Mouse (Mus musculus): Measurements from ENCODE around the gene Alpk1. TPM values are rescaled to one million over a fixed set of nuclear protein-coding genes. Genes with fewer than 3 reads are reported as not detected.

Gene Alpk1
- total RNA-seq, 1 experiment: 0.80 TPM

DNA sequence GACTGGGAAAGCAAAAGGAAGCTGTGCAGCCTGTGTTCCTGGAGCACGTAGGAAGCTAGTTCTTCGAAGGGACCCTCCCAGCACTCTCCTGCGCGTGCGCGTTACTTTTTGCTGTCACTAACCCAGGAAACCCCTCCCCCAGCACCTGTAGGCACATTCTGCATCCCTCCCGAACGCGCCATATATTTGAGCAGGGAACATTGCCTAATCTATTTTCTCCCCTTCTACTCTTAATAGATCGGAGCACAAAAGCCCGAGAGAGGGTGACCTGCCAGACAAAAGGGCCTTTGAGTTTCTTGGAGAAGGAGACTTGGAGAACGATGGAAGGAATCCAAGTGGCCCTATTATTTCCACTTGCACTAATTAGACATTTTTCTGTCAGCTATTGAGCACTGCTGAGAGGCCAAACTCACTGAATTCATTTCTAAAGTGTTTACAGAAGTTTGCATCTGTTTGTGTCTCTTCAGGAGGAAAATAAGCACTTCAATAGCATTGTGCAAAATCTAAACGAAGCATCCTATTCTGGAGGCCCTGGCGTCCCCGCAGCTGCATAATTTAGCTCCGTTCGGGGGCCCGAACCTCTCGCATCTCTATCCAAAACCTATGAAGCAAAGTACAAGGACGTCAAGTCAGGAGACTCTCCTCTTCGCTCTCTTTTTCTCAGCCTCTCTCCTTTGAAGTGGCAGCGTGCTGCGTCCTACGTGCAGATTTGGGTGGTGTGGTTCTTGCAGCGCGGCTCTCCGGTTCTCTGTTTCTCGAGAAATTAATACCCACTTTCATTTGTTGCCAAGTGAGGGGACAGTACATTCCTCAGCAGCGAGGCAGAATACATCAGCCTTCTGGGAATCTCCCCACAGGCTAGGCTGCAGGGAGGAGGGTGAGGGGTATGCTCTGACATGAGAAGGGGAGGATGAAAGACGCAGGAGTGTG, 74.5 kb downstream of the Alpk1 start:
- no peaks in the 10 kb centered on the region for H3K36me3 ChIP-seq (ENCODE audit: control insufficient read depth, insufficient read depth, low read length, poor library complexity, severe bottlenecking)
- TF ChIP-seq ZC3H11A (IDR thresholded peaks at IDR 0.05; ENCODE audit: borderline replicate concordance, low read depth, low read length) (no peak), HCFC1 (IDR thresholded peaks at IDR 0.05; ENCODE audit: borderline replicate concordance, insufficient read depth, low read length) (no peak), ZNF384 (IDR thresholded peaks at IDR 0.05; ENCODE audit: low read depth, low read length) (no peak)
- in situ Hi-C loops (cut with MboI; ENCODE audit: low sequenced_read_pairs in 2 of 2, unreplicated experiment in 2 of 2): no loop called here
- no peak for DNase-seq (ENCODE audit: low read depth, low spot score)
- H3K9ac ChIP-seq (ENCODE audit: insufficient read depth, low read depth, low read length, poor library complexity, severe bottlenecking): no peak overlapping the region
- H3K4me3 ChIP-seq (ENCODE audit: insufficient read depth in 1 of 2, low read depth in 1 of 2, low read length in 2 of 2, poor library complexity in 1 of 2, severe bottlenecking in 1 of 2): no peak overlapping the region
- no peak overlapping the region for H3K27ac ChIP-seq (ENCODE audit: insufficient read depth, low read depth, low read length, poor library complexity, severe bottlenecking)
- H3K9me3 ChIP-seq (ENCODE audit: control insufficient read depth, insufficient read depth, low read depth, low read length): no peaks in the 10 kb centered on the region
- H3K4me1 ChIP-seq (ENCODE audit: control insufficient read depth in 2 of 2, insufficient read depth in 2 of 2, low read length in 2 of 2, poor library complexity in 1 of 2): no peaks in the 10 kb centered on the region

DNA sequence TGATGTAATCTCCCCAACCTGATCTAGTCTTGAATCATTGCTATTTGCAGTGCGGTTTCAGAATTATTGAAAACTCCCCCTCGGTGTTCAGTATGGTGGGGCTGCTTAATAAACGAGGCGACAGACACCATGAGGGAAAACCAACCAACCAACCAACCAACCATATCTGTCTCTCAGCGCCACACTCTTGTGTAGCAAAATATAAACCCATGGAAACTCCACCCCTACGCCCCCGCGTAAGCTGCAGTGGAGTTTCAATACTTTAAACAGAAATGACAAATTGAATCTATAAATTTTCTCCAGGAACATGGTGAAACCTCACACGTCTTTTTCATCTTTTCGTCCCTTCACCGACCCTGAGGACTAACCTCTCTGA, 75.2 kb downstream of the Alpk1 start:
- Histone ChIP-seq H3K36me3 (ENCODE audit: control insufficient read depth, insufficient read depth, low read length, poor library complexity, severe bottlenecking) (no peaks in the 10 kb centered on the region), H3K27ac (ENCODE audit: insufficient read depth, low read depth, low read length, poor library complexity, severe bottlenecking) (no peak overlapping the region), H3K9me3 (ENCODE audit: control insufficient read depth, insufficient read depth, low read depth, low read length) (no peaks in the 10 kb centered on the region), H3K4me1 (ENCODE audit: control insufficient read depth in 2 of 2, insufficient read depth in 2 of 2, low read length in 2 of 2, poor library complexity in 1 of 2) (no peaks in the 10 kb centered on the region), H3K4me3 (ENCODE audit: insufficient read depth in 1 of 2, low read depth in 1 of 2, low read length in 2 of 2, poor library complexity in 1 of 2, severe bottlenecking in 1 of 2) (no peak overlapping the region), H3K9ac (ENCODE audit: insufficient read depth, low read depth, low read length, poor library complexity, severe bottlenecking) (no peak overlapping the region)
- no peak for DNase-seq (ENCODE audit: low read depth, low spot score)
- in situ Hi-C loops (cut with MboI; ENCODE audit: low sequenced_read_pairs in 2 of 2, unreplicated experiment in 2 of 2): no loop called here
- no peak for TF ChIP-seq CHD2 (IDR thresholded peaks at IDR 0.05; ENCODE audit: low read depth, low read length)
- TF ChIP-seq MAFK (IDR thresholded peaks at IDR 0.05; ENCODE audit: insufficient read depth, low read depth, low read length): no peak
- no peak for TF ChIP-seq HCFC1 (IDR thresholded peaks at IDR 0.05; ENCODE audit: borderline replicate concordance, insufficient read depth, low read length)
- TF ChIP-seq ZC3H11A (IDR thresholded peaks at IDR 0.05; ENCODE audit: borderline replicate concordance, low read depth, low read length): no peak
- no peak for TF ChIP-seq ZNF384 (IDR thresholded peaks at IDR 0.05; ENCODE audit: low read depth, low read length)

DNA sequence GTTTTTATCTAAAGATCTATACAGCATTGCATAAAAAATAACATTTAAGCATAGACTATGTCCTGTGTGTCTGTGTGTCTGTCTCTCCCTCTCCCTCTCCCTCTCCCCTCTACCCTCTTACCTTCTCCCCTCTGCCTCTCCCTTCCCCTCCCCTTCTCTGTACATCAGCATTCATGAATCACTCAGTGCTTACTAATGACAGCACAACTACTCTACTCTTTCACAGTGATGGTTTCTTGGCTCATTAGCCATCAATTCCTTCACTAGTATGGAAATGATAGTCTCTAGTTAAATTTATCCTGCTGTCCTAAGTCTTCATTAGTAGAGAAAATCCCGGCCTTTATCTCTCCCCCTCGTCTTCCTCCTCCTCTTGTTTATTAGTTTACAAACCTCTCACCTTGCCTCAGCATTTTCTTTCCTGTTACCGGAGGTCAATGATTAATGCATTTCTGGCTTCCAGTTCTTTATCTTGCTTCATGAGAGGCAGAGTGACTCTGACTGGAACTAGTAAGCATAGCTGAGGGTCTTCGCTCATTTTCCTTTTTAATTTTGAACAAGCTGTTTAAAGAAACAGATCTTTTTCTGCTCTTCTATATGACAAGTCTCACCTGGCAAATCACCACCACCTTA, 79.0 kb downstream of the Alpk1 start:
- TF ChIP-seq MAFK (IDR thresholded peaks at IDR 0.05; ENCODE audit: insufficient read depth, low read depth, low read length): no peak
- no peak for TF ChIP-seq CHD2 (IDR thresholded peaks at IDR 0.05; ENCODE audit: low read depth, low read length)
- no peak for TF ChIP-seq ZNF384 (IDR thresholded peaks at IDR 0.05; ENCODE audit: low read depth, low read length)
- no peak for TF ChIP-seq HCFC1 (IDR thresholded peaks at IDR 0.05; ENCODE audit: borderline replicate concordance, insufficient read depth, low read length)
- no peak for TF ChIP-seq ZC3H11A (IDR thresholded peaks at IDR 0.05; ENCODE audit: borderline replicate concordance, low read depth, low read length)
- Histone ChIP-seq H3K4me3 (ENCODE audit: insufficient read depth in 1 of 2, low read depth in 1 of 2, low read length in 2 of 2, poor library complexity in 1 of 2, severe bottlenecking in 1 of 2) (no peak overlapping the region), H3K9me3 (ENCODE audit: control insufficient read depth, insufficient read depth, low read depth, low read length) (no peaks in the 10 kb centered on the region), H3K4me1 (ENCODE audit: control insufficient read depth in 2 of 2, insufficient read depth in 2 of 2, low read length in 2 of 2, poor library complexity in 1 of 2) (no peaks in the 10 kb centered on the region), H3K36me3 (ENCODE audit: control insufficient read depth, insufficient read depth, low read length, poor library complexity, severe bottlenecking) (no peaks in the 10 kb centered on the region), H3K9ac (ENCODE audit: insufficient read depth, low read depth, low read length, poor library complexity, severe bottlenecking) (no peak overlapping the region), H3K27ac (ENCODE audit: insufficient read depth, low read depth, low read length, poor library complexity, severe bottlenecking) (no peak overlapping the region)
- in situ Hi-C loops (cut with MboI; ENCODE audit: low sequenced_read_pairs in 2 of 2, unreplicated experiment in 2 of 2): no loop called here
- no peak for DNase-seq (ENCODE audit: low read depth, low spot score)

DNA sequence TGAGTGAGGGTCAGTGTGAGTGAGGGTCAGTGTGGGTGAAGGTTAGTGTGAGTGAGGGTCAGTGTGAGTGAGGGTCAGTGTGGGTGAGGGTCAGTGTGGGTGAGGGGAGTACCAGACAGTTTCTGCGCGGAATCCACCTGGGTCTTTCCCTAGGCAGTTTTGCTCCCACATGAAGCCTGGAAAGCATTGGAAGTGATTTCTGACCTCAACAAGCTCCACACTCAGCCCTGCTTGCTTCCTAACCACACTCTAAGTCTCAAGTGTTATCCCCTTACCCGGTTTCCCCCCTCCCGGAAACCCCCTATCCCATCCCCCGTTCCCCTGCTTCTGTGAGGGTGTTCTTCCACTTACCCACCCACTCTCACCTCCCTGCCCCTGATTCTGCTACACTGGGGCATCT, 81.7 kb downstream of the Alpk1 start:
- in situ Hi-C loops (cut with MboI; ENCODE audit: low sequenced_read_pairs in 2 of 2, unreplicated experiment in 2 of 2): no loop called here
- TF ChIP-seq ZNF384 (IDR thresholded peaks at IDR 0.05; ENCODE audit: low read depth, low read length): no peak
- no peak for TF ChIP-seq ZC3H11A (IDR thresholded peaks at IDR 0.05; ENCODE audit: borderline replicate concordance, low read depth, low read length)
- TF ChIP-seq HCFC1 (IDR thresholded peaks at IDR 0.05; ENCODE audit: borderline replicate concordance, insufficient read depth, low read length): no peak
- TF ChIP-seq MAFK (IDR thresholded peaks at IDR 0.05; ENCODE audit: insufficient read depth, low read depth, low read length): no peak
- no peak for TF ChIP-seq CHD2 (IDR thresholded peaks at IDR 0.05; ENCODE audit: low read depth, low read length)

More for the DNA sequence above, 81.7 kb downstream of the Alpk1 start:
- no peak for DNase-seq (ENCODE audit: low read depth, low spot score)
- Histone ChIP-seq H3K4me1 (ENCODE audit: control insufficient read depth in 2 of 2, insufficient read depth in 2 of 2, low read length in 2 of 2, poor library complexity in 1 of 2) (peaks cover 0 to 2% of the 10 kb centered on the region in 2 experiments; a peak in 1 of 4 replicates), H3K27ac (ENCODE audit: insufficient read depth, low read depth, low read length, poor library complexity, severe bottlenecking) (no peak overlapping the region), H3K36me3 (ENCODE audit: control insufficient read depth, insufficient read depth, low read length, poor library complexity, severe bottlenecking) (no peaks in the 10 kb centered on the region), H3K4me3 (ENCODE audit: insufficient read depth in 1 of 2, low read depth in 1 of 2, low read length in 2 of 2, poor library complexity in 1 of 2, severe bottlenecking in 1 of 2) (no peak overlapping the region), H3K9ac (ENCODE audit: insufficient read depth, low read depth, low read length, poor library complexity, severe bottlenecking) (no peak overlapping the region), H3K9me3 (ENCODE audit: control insufficient read depth, insufficient read depth, low read depth, low read length) (no peaks in the 10 kb centered on the region)
